Mouse (Mus musculus) stomach, postnatal 0 days (tissue): ENCODE results near the gene Oit1. TPM values are rescaled to one million over a fixed set of nuclear protein-coding genes. Genes with fewer than 3 reads are reported as not detected.

Source experiments
- ATAC-seq: fragments of 200-750 bp; cut with Nextera tagmentation; 2 replicates; pipeline ENCODE4 v1.8.0; 2017; ENCODE audit not compliant: low FRiP score, low TSS enrichment
- DNase-seq: peaks from one replicate; pipeline ENCODE4 v3.0.0-alpha.2; 2016; ENCODE audit warnings: low spot score
- H3K27ac ChIP-seq: fragments of 300-500 bp; sonication (generic); replicated peaks from 2 replicates; pipeline ENCODE4 v1.5.1; 2014; ENCODE audit warnings: mild to moderate bottlenecking, control low read depth
- H3K27me3 ChIP-seq: fragments of 300-500 bp; sonication (generic); 2 replicates; pipeline ENCODE4 v1.6.1; 2014; ENCODE audit warnings: low read length; ENCODE audit not compliant: control insufficient read depth, insufficient read depth
- H3K36me3 ChIP-seq: fragments of 300-500 bp; sonication (generic); 2 replicates; pipeline ENCODE4 v1.6.1; 2014; ENCODE audit warnings: low read length, mixed read lengths; ENCODE audit not compliant: control insufficient read depth, insufficient read depth
- H3K4me1 ChIP-seq: fragments of 300-500 bp; sonication (generic); replicated peaks from 2 replicates; pipeline ENCODE4 v1.6.1; 2014; ENCODE audit warnings: antibody characterized with exemption; ENCODE audit not compliant: control insufficient read depth, insufficient read depth
- H3K4me2 ChIP-seq: fragments of 300-500 bp; sonication (generic); replicated peaks from 2 replicates; pipeline ENCODE4 v1.6.1; 2014; ENCODE audit warnings: low read depth, mild to moderate bottlenecking, control low read depth, moderate library complexity
- H3K4me3 ChIP-seq: fragments of 300-500 bp; sonication (generic); 2 replicates; pipeline ENCODE4 v1.5.1; 2014; ENCODE audit warnings: low read depth, low read length, control low read depth
- H3K9ac ChIP-seq: fragments of 300-500 bp; sonication (generic); 2 replicates; pipeline ENCODE4 v1.6.1; 2014; ENCODE audit warnings: mild to moderate bottlenecking, low read length, control low read depth, mixed read lengths
- H3K9me3 ChIP-seq: fragments of 300-500 bp; sonication (generic); 2 replicates; pipeline ENCODE4 v1.6.1; 2016; ENCODE audit warnings: low read length; ENCODE audit not compliant: control insufficient read depth
- CTCF ChIP-seq: IDR thresholded peaks from 2 replicates; pipeline ENCODE4 v1.5.1; 2016; ENCODE audit warnings: antibody characterized with exemption, low read depth, mild to moderate bottlenecking, moderate library complexity
- EP300 ChIP-seq: optimal IDR thresholded peaks from 2 replicates; pipeline ENCODE3; 2016; ENCODE audit warnings: antibody characterized with exemption
- WGBS: fragments of 180-500 bp; shearing (Covaris S2); extraction: QIAGEN DNeasy Blood & Tissue Kit; methylation state at CpG from one replicate; pipeline ENCODE4 v1.1.7; 2014; 5-methylcytosine and 5-hydroxymethylcytosine counted together
- polyA plus RNA-seq: library from polyadenylated mRNA; unstranded; fragments of >200 nt; fragmentation: Nextera tagmentation; extraction: Ambion mirVana; gene quantifications from 2 replicates; pipeline ENCODE4 v1.2.1, GENCODE M21; 2015

Oit1 gene
- polyA plus RNA-seq, 1 experiment from 2014 or later: 57.9 TPM

DNA sequence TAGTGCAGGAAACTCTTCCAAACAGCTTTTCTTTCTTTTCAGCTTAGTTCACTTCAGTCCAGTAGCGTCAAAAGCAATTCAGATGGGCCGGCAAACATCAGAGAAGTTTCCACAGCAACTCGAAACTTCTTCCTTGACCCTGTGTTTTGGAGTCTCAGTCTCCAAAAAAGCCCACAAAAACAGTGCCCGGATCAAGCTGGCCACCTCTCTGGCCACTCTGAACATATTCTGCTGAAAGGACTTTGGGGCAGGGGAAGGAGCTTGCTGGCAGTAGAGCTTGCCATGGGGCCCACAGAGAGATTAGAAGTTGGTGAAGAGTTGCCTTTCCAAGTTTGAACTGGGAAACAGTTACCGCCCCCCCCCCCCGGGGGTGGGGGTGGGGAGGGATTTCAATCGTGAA lies 64.7 kb downstream of the Oit1 start:
- TF ChIP-seq CTCF: no peak
- no peak for TF ChIP-seq EP300
- Histone ChIP-seq H3K4me3 (no peak overlapping the region), H3K9ac (no peak overlapping the region), H3K27me3 (peaks cover 4% of the 10 kb centered on the region; the same call in 1 of the 2 replicates), H3K9me3 (no peaks in the 10 kb centered on the region), H3K27ac (no peak overlapping the region), H3K4me2 (no peak overlapping the region), H3K4me1 (no peaks in the 10 kb centered on the region), H3K36me3 (no peaks in the 10 kb centered on the region)
- DNase-seq (no peak), ATAC-seq (no peak)
- WGBS: 46% methylated on average over 7 of the region's 7 CpGs

DNA sequence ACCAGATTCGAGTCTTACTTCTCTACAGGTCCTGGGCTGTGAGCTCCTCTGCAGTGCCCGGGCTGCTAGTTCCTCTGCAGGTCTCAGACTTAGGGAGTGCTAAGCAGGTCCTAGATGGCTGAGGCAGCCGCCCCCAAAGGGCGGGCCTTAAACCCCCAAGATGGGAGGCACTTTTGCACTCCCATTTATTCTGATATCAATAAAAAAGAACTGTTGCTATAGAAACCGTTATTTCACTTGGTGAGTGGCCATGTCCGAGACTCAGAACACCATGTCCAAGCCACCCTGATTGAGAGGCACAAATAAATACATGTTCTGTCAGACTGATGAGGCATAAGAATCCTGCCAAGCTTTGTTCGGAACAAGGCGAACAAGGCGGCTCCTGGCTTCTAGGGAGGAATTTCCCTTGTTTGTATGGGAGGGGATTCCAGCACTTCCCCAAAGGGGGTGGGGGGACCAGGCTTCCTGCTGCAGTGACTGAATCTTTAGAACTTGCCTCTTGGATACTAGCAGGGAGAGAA lies 68.9 kb downstream of the Oit1 start:
- H3K4me1 ChIP-seq: no peaks in the 10 kb centered on the region
- no peak; the same call in 1 of the 2 replicates for ATAC-seq
- DNase-seq: peak; percentile 17
- H3K27me3 ChIP-seq: no peaks in the 10 kb centered on the region
- no peak overlapping the region for H3K27ac ChIP-seq
- no peaks in the 10 kb centered on the region for H3K9me3 ChIP-seq
- H3K36me3 ChIP-seq: no peaks in the 10 kb centered on the region
- no peak overlapping the region for H3K4me3 ChIP-seq
- no peak for TF ChIP-seq EP300
- no peak for TF ChIP-seq CTCF
- no peak overlapping the region; the same call in 1 of the 2 replicates for H3K9ac ChIP-seq
- 11% methylated on average over 9 of the region's 9 CpGs for WGBS
- no peak overlapping the region for H3K4me2 ChIP-seq

- Histone ChIP-seq H3K27me3 (no peaks in the 10 kb centered on the region), H3K9ac (no peak overlapping the region), H3K9me3 (no peaks in the 10 kb centered on the region), H3K36me3 (no peaks in the 10 kb centered on the region), H3K4me2 (no peak overlapping the region), H3K4me3 (no peak overlapping the region), H3K4me1 (no peaks in the 10 kb centered on the region), H3K27ac (no peak overlapping the region)
- DNase-seq (no peak), ATAC-seq (no peak)
- WGBS: 68% methylated on average over 3 of the region's 3 CpGs
- TF ChIP-seq CTCF (peak; percentile 54), EP300 (no peak)
Measured at GRCm38 (mm10) chr14:8308650-8309049, 69.9 kb downstream of the Oit1 start.

- no peak for TF ChIP-seq EP300
- WGBS: 59% methylated on average over 6 of the region's 6 CpGs
- no peak overlapping the region for H3K4me2 ChIP-seq
Measured at GRCm38 (mm10) chr14:8306884-8307283, 71.7 kb downstream of the Oit1 start.

DNA sequence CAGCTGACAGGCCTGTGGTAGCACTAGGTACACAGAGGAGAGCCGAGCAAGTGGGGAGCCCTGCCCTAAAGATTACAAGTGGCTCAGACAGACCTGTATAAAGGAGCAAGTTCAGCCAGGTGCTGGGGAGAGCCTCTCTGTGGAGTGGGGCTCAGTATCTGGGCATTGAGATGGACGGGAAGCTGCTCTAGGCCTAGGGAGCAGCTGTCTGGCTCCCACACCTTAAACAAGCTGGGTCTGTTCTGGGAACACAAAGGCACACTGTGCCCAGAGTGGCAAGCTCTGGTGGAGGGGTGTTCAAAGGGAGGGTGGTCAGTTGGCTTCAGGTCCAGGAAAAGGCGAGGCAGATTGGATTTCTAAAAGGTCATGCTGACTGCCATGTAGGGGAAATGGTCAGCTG lies 73.5 kb downstream of the Oit1 start:
- ATAC-seq (peak; percentile 86), DNase-seq (peak; percentile 29)
- WGBS: 55% methylated on average over 3 of the region's 3 CpGs
- Histone ChIP-seq H3K9ac (no peak overlapping the region), H3K36me3 (no peaks in the 10 kb centered on the region), H3K27ac (no peak overlapping the region), H3K4me1 (no peaks in the 10 kb centered on the region), H3K27me3 (no peaks in the 10 kb centered on the region), H3K4me3 (no peak overlapping the region), H3K4me2 (no peak overlapping the region), H3K9me3 (no peaks in the 10 kb centered on the region)
- TF ChIP-seq CTCF (no peak), EP300 (no peak)

More at GRCm38 (mm10) chr14:8306884-8307283, 71.7 kb downstream of the Oit1 start:
- Histone ChIP-seq H3K4me3 (no peak overlapping the region), H3K4me1 (no peaks in the 10 kb centered on the region), H3K9ac (no peak overlapping the region), H3K27me3 (no peaks in the 10 kb centered on the region), H3K36me3 (no peaks in the 10 kb centered on the region), H3K9me3 (no peaks in the 10 kb centered on the region), H3K27ac (no peak overlapping the region)
- no peak for DNase-seq
- ATAC-seq: no peak

GRCm38 (mm10) chr14:8304082-8304481 lies 74.5 kb downstream of the Oit1 start:
- Histone ChIP-seq H3K4me2 (no peak overlapping the region), H3K9me3 (no peaks in the 10 kb centered on the region), H3K4me3 (no peak overlapping the region), H3K4me1 (no peaks in the 10 kb centered on the region), H3K9ac (no peak overlapping the region), H3K27ac (no peak overlapping the region), H3K36me3 (no peaks in the 10 kb centered on the region), H3K27me3 (no peaks in the 10 kb centered on the region)
- TF ChIP-seq EP300 (no peak), CTCF (no peak)
- DNase-seq (no peak), ATAC-seq (no peak)
